Mouse (Mus musculus) adipocyte (in vitro differentiated cells): ENCODE results near the gene Syndig1l.
A peak's percentile ranks its signal among the peaks of the same experiment; 100 is the strongest.

Source experiments
- DNase-seq: peaks from one replicate; pipeline ENCODE4 v3.0.0-alpha.2; 2016; ENCODE audit warnings: low spot score

The Syndig1l gene

DNA sequence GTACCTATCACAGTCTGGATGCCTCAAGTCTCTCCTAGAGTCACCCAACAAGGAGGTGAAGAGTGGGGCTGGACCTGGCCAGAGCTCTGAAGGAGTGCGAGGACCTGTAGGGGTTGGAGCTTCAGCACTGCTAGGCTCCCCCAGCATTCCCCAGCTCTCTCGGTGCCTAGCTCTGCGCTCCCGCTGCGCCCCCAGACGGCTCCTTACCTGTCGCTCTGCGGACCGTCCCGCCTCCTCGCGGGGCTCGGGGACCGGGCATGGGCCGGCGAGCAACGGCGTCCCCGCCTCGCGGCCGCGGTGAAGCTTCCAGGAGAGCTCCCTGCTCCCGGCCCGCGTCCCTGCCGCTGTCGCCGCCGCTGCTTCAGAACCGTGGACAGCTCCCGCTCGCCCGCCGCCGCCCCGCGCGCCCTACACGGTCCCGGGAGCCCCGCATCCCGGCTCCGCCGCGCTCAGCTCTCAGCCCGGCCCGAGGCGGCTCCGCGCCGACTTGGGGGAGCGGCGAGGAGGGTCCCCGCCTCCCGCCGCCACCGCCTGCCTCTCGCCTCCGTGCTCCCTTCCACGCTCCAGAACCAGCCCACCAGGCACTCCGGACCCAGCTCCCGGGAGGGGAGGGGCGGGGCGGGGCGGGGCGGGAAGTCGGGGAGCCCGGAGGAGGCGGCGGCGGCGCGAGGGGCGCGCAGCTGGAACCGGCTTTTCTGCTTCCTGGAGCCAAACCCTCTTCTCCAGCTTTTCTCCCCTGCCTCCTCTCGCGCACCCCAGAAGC lies at the start of gene Syndig1l:
TSS of gene Syndig1l (minus strand) at position 513 of the 763 bp plus-strand sequence.
- DNase-seq: no peak

DNA sequence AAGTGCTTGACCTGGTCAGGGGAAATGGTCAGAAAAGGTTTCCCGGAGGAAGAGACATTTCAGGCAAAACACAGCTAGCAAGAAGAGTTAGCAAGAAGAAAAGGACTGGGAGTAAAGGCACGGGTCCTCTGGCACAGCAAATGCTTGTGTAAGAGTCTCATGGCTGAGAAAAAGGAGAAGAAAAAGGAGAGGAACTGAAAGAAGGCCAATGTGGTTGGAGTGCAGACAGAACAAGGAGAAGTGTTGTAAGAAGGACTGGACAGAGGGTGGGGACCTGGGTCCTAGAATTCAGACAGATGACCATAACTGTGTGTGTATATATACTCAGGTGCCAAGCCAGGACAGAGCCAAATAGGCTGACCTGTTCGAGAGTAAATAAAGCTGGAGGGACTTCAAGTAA lies 49.5 kb upstream of the Syndig1l start:
- DNase-seq: peak; percentile 62

DNA sequence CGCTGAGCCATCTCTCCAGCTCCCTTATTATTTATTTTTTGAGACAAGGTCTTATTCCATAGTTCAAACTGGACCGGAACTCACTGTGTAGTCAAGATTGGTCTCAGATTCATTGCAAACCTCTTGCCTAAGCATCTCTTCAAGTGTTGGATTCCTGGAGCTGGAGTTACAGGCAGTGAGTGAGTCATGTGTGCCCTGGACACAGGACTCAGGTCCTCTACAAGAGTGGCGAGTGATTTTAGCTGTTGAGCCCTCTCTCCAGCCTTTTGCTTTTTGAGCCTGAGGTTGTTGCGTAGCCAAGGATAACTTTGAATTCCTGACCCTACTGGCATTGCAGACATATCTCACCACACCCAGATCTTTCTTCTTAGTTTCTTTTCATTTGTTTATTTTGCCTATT lies 47.1 kb upstream of the Syndig1l start:
- no peak for DNase-seq

DNA sequence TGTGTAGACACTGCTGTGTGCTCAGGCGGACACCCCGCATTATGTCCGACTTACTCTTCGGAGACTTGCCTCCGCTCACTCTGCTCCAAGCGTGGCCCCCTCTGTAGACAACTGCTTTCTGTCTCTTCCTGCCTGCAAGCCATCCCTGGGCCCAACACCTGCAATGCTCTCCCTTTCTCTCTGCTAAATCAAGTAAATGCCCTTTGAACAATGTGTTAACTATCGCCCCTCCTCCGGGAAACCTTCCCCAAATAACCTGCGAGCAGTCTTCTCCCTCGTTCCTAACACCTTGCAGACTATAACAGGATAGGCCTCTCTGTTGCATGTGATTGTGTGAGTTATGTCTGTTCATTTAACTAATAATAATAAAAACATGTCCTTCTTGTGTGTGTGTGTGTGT lies 44.9 kb upstream of the Syndig1l start:
- DNase-seq: no peak

DNA sequence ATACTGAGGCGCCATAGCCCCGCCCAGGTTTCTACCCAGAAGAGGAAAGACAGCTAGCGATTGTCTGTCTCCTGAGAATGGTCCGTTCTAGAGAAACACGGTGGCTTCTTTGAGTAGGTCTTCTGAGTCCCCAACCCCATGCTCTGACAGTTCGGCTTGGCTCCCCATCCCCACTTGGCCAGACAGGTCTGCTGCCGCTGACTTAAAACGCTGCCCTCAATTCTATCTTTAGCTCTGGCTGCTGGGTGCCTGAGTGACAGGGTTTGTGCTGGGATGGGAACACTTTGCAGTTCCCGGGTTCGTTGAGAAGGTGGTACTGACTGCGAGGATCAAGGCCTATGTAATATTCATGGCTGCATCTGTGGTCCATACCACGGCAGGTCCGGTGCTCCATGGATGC lies 34.7 kb upstream of the Syndig1l start:
- no peak for DNase-seq

DNA sequence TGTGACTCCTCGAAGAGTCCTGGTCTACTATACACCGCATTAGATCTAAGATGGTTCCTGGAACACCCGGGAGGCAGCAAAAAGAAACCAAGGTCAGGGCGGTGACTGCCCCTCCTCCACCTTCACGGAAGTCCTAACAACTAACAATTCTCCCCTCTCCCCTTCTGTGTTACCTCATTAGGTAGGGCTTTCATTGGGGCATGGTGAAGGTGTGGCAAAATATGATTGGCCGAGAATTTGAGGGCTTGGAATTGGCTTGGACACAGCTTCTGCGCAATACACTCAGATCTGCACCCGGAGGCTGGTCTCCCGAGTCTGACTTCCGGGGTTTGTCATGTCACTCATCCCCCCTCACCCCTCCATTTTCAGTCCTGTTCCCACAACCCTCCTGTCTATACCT lies 29.8 kb upstream of the Syndig1l start:
- no peak for DNase-seq

DNA sequence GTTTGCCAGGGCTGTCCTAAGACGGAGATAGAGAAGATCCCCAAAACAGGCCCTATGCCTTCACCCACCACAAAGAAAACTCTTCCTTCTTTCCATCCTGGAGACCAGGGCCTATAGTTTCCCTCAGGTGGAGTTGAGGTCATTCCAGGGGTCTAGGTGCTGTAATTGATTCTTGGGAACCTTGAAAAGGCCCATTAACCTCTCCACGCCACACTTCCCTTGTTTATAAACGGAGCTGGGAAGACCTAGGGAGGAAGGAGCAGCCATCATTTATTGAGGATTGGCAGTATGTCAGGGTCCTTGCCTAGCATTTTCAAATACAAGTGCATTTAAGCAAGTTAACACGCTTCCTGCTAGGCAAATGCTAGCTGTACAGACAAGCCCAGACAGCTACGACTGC lies 28.8 kb upstream of the Syndig1l start:
- no peak for DNase-seq

DNA sequence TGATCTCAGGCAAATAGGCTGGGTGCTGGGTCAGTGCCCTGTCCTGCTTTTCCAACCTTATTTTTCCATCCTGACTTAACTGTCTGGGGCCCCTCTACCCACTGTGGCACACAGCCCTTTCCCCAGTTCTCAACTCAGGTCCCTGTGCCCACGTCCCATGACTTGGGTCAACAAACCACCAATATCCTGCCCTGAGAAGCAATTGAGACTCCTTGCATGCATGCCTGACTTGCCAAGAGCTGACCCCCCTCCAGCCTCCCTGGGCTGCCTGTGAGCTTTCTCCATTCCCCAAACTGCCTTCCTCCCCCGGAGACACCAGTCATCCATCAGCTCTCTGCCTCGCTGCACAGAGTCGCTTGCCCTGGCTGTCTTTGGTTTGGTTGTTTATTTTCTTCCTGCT lies 28.4 kb upstream of the Syndig1l start:
- no peak for DNase-seq

DNA sequence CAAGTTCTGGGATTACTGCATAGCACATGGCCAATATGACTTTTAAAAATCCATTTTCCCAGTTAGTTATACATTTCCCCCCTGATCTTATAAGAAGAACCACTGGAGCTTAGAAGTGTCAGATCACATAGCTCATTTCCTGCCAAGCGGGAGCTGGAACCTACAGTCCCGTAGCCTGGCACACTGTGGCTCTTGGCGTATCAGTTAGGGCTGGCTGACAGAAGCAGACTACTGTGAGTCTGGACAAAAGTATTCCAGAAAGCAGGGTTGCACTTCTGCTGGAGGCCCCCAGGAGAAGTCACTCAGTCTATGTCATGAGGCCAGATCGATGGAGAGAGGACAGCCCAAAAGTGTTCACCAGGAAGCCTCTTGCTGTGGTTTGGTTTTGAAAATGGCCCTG lies 27.8 kb upstream of the Syndig1l start:
- no peak for DNase-seq

DNA sequence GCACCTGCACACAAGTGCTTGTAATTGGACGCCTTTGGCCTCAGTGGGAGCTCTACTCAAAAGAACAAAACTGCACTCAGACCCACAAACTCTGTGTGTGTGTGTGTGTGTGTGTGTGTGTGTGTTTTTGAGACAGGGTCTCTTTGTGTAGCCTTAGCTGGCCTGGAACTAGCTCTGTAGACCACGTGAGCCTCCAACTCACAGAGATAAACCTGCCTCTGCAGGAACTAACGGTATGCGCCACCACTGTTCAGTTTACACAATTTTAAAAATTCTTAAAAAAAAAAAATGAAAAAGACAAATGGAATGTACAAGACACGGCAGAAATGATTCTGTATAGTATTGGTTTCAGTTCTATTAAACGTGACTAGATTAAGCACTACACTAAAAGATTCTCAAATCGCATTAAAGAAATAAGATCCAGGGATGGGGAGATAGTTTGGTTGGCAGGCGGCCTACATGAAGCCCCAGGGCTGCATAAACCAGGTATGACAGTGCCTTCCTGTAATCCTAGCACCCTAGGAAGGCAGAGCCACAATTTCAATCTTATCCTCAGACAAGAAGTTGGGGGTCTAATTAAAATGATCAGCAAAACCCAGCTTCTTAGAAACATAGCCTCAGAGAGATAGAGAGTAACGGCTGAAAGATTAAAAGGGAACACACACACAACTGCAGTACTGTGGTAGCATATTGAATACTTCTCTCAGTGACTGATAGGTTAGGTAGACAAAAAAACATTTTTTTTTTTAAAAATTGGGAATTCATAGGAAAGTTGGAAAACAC lies 20.0 kb upstream of the Syndig1l start:
- no peak for DNase-seq

DNA sequence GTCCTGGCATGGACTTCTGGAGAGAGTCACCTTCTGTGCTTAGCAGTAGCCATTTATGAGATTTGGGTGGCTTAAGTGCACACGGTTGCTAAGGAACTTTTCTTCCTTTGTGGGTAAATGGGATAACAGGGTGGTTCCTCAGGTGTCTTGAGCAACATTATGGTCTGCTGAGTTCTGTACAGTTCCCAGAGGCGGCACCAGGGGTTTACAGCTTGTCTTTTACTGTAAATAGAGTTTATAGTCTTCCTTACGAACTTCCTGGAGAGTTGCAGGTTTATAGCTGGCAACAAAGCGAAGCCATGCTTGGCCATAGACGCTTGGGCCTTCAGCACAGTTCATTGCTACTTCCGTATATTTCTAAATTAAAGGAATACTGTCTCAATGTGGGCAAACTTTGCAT lies 15.9 kb upstream of the Syndig1l start:
- no peak for DNase-seq

DNA sequence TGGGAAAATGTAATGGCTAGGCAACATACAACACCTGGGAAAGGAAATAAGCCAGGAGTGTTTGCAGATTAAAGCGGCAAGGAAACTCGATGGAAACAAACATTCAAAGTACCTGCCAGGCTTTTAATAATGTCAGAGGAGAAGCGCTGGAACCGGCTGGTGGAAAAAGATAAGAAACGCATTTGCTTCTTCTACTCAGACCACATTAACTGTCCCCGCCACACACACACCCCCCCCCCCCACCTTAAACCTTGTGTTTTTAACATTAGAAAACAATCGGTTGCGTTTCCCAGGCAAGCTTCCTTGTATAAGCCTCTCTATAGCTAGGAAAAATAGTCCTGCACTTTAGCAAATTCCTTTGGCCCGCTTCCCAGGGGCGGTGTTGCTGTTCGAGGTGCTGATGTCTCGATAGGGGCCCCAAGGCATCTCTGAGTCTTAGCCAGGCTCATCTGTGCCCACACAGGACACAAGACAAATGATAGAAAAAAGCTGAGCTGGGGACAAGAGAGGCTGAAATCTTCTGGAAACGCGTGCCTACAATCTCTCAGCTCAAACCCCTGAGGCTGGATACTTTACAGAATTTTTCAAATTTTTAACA lies 11.3 kb upstream of the Syndig1l start:
- DNase-seq: peak; percentile 34

DNA sequence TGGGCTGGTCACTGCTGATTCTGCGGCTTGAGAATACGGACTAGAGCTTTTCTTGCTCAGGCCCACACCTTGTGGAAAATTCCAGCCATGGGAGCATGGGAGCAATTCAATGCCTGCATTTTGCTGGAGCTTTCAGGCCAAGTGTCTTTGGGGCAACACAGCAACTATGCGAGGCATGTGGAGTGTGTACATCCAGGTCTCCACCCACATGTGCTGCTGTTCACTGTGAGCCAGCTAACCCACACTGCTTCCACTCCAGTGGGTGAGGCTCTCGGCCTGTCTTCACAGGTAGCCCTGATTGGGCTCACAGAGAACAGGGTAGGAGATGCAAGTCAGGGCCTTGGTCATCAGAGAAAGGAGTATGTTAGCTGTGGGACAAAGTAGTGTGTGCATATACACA lies 9.2 kb upstream of the Syndig1l start:
- DNase-seq: no peak

DNA sequence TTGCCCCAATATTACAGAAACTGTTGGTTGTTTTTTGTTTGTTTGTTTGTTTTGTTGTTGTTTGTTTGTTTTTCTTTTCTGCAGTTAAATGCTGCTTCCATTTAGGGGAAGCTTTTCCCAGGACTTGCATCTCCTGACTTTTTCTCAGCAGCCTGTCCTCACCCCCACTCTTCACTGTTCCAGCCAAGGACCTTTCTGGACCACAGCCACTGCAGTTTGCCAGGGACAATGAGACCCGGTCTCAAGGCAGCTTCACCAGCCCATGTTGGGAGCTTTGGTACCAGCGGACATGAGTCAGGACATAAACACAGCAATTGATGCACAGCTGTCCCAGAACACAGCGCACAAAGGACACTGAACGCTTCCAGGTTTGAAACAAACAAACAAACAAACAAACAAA lies 8.3 kb upstream of the Syndig1l start:
- no peak for DNase-seq

DNA sequence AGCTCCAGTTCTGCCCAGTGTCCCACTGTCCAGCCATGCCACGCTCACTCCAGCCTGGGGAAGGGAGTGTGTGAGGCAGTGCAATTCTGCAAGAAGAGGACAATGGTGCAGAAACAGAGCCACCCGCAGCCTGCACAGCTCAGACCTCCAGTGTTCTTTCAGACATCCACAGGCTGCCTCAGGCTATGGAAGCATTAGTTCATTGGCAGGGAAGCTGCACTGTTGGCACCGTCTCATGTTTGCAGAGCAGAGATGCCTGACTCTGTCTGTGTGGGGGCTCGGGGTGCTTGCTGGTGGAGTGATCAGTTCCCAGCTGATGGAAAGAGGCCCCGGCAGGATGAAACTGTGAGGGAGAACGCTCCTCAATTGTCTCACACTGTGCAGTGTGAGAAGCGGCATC lies 4.0 kb upstream of the Syndig1l start:
- DNase-seq: no peak

DNA sequence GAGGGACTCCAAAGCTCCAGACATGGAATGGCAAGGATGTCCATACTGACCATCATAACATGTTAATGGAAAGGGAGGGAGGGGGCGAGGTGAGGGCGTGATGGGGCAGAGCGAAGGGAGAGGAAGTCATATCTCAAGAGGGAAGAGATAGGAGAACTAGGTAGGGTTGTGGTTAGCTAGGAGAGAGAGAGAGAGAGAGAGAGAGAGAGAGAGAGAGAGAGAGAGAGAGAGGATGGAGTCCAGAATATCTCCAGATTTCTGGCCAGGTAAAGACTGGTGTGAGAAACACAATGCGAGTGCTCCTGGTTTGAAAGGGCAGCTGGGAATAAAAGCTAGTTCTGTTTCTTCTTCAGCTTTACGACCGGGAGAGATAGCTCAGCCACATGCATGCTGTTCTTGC lies 6.5 kb downstream of the Syndig1l start:
- DNase-seq: no peak

DNA sequence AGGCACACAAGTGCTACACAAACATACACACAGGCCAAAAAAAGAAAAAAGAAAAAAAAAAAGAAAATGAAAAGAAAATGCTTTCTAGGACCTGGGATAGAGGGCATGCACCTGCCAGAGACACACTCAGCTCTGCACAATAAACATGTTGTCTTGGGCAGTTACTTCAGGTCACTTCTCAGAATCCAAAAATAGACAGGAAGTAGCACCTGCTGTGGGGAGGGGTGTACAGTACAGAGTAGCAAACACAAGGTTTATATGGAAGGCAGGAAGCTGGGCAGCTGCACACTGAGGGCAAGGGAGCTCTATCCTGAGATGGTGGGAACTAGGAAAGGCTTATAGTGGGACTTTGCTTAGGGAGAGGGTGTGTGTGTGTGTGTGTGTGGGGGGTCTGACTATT lies 7.3 kb downstream of the Syndig1l start:
- DNase-seq: no peak

DNA sequence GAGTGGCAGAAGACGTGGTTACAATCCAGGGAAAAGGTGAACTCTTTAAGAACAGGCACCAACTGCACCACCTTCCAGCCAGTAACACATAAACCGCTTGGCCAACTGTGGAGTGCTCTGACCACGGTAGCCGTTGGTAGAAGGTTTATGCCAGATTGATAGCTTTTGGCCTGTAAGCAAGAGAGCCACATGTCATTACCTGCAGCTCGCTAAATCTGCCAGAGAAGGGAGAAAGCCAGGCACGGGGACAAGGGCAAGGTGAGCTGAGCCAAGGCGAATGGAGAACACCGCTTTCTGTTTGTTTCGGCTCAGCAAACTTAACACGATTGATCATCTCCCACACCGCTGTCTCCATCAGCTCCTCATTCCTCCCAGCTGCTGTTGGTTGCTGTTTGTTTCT lies 9.6 kb downstream of the Syndig1l start:
- DNase-seq: no peak

DNA sequence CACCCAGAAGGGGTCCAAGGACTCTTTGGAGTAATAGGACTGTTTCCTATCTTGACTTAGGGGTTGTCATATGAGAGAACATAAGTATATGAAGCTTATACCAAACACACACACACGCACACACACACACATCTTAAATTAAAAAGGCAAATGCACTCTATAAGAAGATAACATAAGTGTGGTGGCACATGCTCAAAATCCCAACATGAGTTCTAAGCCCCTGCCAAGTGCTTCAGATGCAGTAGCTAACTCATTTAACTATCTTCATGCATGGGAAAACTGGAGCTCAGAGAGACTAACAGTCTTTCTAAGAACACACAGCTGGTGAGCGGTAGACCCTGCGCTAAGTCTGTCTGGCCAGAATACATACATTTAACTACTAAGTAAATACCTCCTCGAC lies 11.1 kb downstream of the Syndig1l start:
- no peak for DNase-seq

DNA sequence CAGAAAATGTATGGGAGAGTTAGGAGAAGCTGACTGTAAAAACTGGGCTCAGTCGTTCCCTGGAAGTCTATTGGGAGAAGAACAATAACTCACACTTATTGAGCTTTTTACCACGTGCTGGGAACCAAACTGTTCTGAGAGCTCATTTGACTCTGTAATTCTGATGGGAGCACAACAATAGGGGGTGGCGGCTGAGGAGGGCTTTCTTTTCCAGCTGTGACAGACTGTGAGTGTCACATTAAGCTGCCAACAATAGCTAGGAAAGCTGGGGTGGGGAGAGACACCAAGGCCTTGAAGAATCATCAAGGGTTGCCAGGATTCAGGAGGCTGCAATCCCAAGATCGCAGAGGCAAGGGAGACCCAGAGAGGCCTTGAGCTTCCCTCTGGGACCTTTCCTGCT lies 12.5 kb downstream of the Syndig1l start:
- no peak for DNase-seq

DNA sequence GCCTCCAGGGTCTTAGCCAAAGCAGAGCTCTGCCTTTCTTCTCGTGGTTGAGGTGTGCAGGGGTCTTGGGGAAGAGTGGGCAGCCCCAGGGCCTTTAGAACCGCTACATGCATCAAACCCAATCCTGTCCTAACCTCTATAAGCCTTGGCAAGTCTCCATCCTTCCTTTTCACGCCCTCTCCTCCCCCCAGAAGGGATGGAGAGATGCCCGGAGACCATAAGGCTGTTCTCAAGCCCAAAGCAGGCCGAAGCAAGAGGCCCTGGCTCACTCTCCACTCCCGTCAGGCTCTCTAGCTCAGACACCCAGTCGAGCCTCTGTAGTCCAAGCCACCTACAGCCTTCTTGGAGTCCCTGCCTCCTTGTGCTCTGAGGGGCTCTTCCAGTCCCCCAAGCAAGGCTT lies 14.1 kb downstream of the Syndig1l start:
- no peak for DNase-seq

DNA sequence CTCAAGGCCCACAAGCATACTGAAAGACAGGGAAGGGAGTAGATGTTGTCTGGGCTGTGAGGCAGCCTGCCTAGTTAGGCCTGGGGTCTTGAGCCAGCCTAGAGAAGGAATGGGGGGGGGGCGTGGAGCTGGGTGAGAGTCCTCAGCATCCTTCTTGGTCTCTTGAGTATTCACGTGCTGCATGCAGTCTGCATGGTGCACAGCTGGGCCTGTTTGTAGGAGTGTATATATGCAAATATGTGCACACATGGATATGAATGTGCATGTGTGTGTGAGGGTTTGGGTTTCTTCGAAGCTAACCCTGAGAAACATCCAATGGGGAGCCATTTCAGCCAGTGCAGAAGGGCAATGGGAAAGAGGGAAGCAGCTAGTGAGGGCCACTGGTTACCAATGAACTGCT lies 22.6 kb downstream of the Syndig1l start:
- DNase-seq: no peak
